Mouse (Mus musculus) intestine, embryonic 14.5 days (tissue): ENCODE measurements around the gene Zhx3. TPM values are rescaled to one million over a fixed set of nuclear protein-coding genes. Genes with fewer than 3 reads are reported as not detected.

Experiments used
- ATAC-seq: fragments of 200-750 bp; cut with Nextera tagmentation; replicated peaks from 2 replicates; pipeline ENCODE4 v1.8.0; 2017; ENCODE audit warnings: low read depth, moderate number of reproducible peaks, moderate TSS enrichment, moderate library complexity; ENCODE audit not compliant: low FRiP score, low TSS enrichment
- DNase-seq: peaks from one replicate; pipeline ENCODE4 v3.0.0-alpha.2; 2018; ENCODE audit warnings: low spot score
- H3K27ac ChIP-seq: fragments of 300-500 bp; sonication (generic); 2 replicates; pipeline ENCODE4 v1.5.1; 2014; ENCODE audit warnings: low read depth, mild to moderate bottlenecking, control low read depth
- H3K27me3 ChIP-seq: fragments of 300-500 bp; sonication (generic); replicated peaks from 2 replicates; pipeline ENCODE4 v1.6.1; 2014; ENCODE audit warnings: low read length, control low read depth; ENCODE audit not compliant: control insufficient read depth, insufficient read depth
- H3K36me3 ChIP-seq: fragments of 300-500 bp; sonication (generic); 2 replicates; pipeline ENCODE4 v1.6.1; 2014; ENCODE audit warnings: low read length, control low read depth; ENCODE audit not compliant: control insufficient read depth, insufficient read depth
- H3K4me1 ChIP-seq: fragments of 300-500 bp; sonication (generic); replicated peaks from 2 replicates; pipeline ENCODE4 v1.6.1; 2014; ENCODE audit warnings: low read length, control low read depth, mixed read lengths; ENCODE audit not compliant: control insufficient read depth, insufficient read depth
- H3K4me2 ChIP-seq: fragments of 300-500 bp; sonication (generic); 2 replicates; pipeline ENCODE4 v1.6.1; 2014; ENCODE audit warnings: low read length
- H3K4me3 ChIP-seq: fragments of 300-500 bp; sonication (generic); 2 replicates; pipeline ENCODE4 v1.5.1; 2014; ENCODE audit warnings: low read depth, low read length, control low read depth, mixed read lengths
- H3K9ac ChIP-seq: fragments of 300-500 bp; sonication (generic); 2 replicates; pipeline ENCODE4 v1.6.1; 2014; ENCODE audit warnings: mild to moderate bottlenecking, low read length
- H3K9me3 ChIP-seq: fragments of 300-500 bp; sonication (generic); 2 replicates; pipeline ENCODE4 v1.6.1; 2016; ENCODE audit warnings: low read length, control low read depth; ENCODE audit not compliant: control insufficient read depth
- WGBS: fragments of 180-500 bp; shearing (Covaris S2); extraction: QIAGEN DNeasy Blood & Tissue Kit; methylation state at CpG from one replicate; pipeline ENCODE4 v1.1.7; 2014; 5-methylcytosine and 5-hydroxymethylcytosine counted together
- polyA plus RNA-seq: library from polyadenylated mRNA; unstranded; fragments of >200 nt; fragmentation: Nextera tagmentation; extraction: Ambion mirVana; gene quantifications from 2 replicates; pipeline ENCODE4 v1.2.1, GENCODE M21; 2014

The Zhx3 gene
- polyA plus RNA-seq, 1 experiment from 2014 or later = 7.5 TPM

DNA sequence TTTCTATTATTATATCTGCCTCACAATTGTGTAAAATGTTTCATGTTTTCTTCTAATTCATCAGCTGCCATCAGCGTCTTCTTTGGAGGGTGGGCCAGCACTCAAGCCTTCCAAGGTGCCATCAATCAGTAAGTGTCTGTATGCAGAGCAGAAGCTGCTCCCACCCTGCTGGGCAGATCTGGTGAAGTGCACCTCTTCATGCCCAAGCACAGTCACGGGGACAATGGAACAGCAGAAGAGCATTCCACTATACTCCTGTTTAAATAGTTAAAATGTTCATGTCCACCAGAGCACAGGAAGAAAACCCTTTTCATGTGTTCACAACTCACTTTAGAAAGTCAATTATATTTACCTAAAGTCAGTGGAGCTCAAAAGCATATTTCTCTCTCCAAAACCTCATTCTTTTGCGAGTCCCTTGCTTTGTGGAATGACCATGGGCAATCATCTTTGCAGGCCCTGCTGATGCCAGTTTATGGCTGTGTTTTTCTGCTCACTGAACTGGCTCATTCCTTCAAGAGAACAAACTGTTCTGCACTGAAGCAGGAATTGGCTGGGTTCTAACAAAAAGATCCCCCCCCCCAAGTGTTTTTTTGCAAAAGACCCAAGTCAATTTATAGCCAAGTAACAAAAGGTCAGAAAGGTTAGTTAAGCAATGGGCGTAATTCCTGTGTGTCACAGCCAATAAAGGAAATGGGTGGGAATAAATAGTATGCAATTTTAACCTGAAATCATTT lies 67.8 kb downstream of the Zhx3 start:
- H3K4me2 ChIP-seq = no peak overlapping the region
- H3K4me1 ChIP-seq = no peaks in the 10 kb centered on the region
- H3K9ac ChIP-seq = no peak overlapping the region
- no peaks in the 10 kb centered on the region for H3K9me3 ChIP-seq
- H3K36me3 ChIP-seq = no peaks in the 10 kb centered on the region
- ATAC-seq (no peak), DNase-seq (no peak)
- WGBS = 37% methylated on average over 4 of the region's 4 CpGs
- H3K4me3 ChIP-seq = no peak overlapping the region
- no peak overlapping the region for H3K27ac ChIP-seq
- no peaks in the 10 kb centered on the region for H3K27me3 ChIP-seq

DNA sequence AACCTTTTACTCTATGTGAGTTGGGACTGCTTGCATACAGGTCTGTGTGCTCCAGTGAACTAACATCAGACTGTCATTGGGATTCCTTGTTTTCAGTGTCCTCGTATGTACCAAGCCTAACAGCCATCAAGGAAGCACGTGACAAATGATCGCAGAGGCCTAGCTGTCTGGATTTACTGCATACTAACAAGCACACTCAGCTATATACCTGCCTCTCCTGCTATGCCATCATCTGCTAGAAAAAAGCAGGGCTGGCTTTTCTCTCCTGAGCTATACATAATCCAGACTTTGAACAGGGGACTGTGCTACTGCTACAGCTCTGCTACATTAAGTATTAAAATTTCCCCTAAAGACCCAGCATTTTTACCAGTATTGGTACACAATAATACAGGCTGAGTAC lies 70.5 kb downstream of the Zhx3 start:
- WGBS = 59% methylated on average over 3 of the region's 3 CpGs
- no peaks in the 10 kb centered on the region for H3K4me1 ChIP-seq
- no peak overlapping the region for H3K4me3 ChIP-seq
- H3K36me3 ChIP-seq = no peaks in the 10 kb centered on the region
- no peak for DNase-seq
- H3K27ac ChIP-seq = no peak overlapping the region
- ATAC-seq = no peak
- no peaks in the 10 kb centered on the region for H3K27me3 ChIP-seq
- no peak overlapping the region for H3K9ac ChIP-seq
- no peaks in the 10 kb centered on the region for H3K9me3 ChIP-seq
- H3K4me2 ChIP-seq = no peak overlapping the region

DNA sequence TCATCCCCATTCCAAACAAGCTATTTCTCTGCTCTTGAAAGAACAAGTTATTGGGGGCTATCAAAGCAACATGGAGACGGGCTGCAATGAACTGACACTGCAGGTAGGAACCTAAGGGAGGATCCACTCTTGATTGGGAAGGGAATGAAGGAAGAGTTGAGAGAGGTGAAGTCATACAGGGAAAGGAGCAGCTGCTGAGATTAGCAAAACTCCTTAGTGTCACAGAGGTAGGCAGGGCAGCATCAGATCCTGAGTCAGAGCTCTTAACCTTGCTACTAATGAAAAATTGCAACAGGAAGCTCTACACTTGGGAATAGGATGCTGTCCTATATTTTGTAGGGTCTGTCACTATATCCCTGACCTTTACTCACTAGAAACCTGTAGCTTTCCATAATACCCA lies 71.8 kb downstream of the Zhx3 start:
- no peak overlapping the region for H3K27ac ChIP-seq
- ATAC-seq = no peak
- no peak overlapping the region for H3K9ac ChIP-seq
- no peaks in the 10 kb centered on the region for H3K36me3 ChIP-seq
- no peak for DNase-seq
- H3K4me3 ChIP-seq = no peak overlapping the region
- H3K9me3 ChIP-seq = no peaks in the 10 kb centered on the region
- H3K27me3 ChIP-seq = no peaks in the 10 kb centered on the region
- WGBS = 90% methylated on average over 1 of the region's 1 CpGs
- no peaks in the 10 kb centered on the region for H3K4me1 ChIP-seq
- H3K4me2 ChIP-seq = no peak overlapping the region

GRCm38 (mm10) chr2:160798206-160798605 lies 74.6 kb downstream of the Zhx3 start:
- no peak overlapping the region for H3K27ac ChIP-seq
- no peak overlapping the region for H3K4me3 ChIP-seq
- ATAC-seq = no peak
- no peaks in the 10 kb centered on the region for H3K36me3 ChIP-seq
- H3K9ac ChIP-seq = no peak overlapping the region
- H3K27me3 ChIP-seq = no peaks in the 10 kb centered on the region
- H3K4me2 ChIP-seq = no peak overlapping the region
- H3K4me1 ChIP-seq = no peaks in the 10 kb centered on the region
- DNase-seq = no peak
- WGBS = 78% methylated on average over 1 of the region's 1 CpGs
- no peaks in the 10 kb centered on the region for H3K9me3 ChIP-seq

DNA sequence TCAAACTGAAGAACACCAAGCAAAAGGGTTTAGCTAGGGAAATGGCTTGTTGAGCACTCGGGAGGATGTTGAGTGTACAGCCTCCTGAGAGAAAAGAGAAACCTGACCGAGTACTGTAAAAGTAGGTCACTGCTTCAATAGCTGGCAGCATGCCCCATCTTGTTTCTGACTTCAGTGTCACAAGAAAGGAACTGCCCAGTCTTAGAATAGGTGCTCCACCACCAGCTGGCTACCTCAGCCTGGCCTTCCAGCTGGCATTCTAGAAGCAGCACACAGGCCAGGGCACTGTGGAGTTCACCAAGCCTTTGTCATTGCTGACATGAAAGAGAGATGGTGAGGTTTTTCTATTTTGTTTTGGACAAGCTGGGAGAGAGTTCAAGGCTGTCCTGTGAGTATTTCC lies 75.8 kb downstream of the Zhx3 start:
- Histone ChIP-seq H3K9ac (no peak overlapping the region), H3K36me3 (no peaks in the 10 kb centered on the region), H3K4me1 (no peaks in the 10 kb centered on the region), H3K9me3 (no peaks in the 10 kb centered on the region), H3K27me3 (no peaks in the 10 kb centered on the region), H3K4me2 (no peak overlapping the region), H3K4me3 (no peak overlapping the region), H3K27ac (no peak overlapping the region)
- 63% methylated on average over 2 of the region's 2 CpGs for WGBS
- no peak for ATAC-seq
- DNase-seq = no peak

DNA sequence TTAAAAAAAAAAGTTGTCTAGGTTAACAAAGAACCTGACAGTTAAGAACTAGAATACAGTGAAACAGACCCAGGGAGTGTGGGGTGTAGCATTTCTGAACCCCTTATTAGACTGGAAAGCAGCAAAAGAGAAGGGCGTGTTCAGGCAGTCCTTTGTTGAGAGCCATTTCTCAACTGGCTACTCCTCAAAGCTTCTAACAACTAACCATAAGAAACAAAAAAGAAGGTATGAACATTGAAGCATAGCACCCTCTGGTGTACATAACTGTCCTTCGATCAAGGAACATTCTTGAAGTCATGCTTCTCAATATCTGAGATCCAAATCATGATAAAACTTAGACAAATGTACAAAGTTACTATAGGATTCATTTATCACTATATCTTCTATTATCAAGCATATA lies 79.7 kb downstream of the Zhx3 start:
- Histone ChIP-seq H3K4me2 (no peak overlapping the region), H3K9ac (no peak overlapping the region), H3K27me3 (no peaks in the 10 kb centered on the region), H3K4me3 (no peak overlapping the region), H3K36me3 (no peaks in the 10 kb centered on the region), H3K4me1 (no peaks in the 10 kb centered on the region), H3K27ac (no peak overlapping the region), H3K9me3 (no peaks in the 10 kb centered on the region)
- DNase-seq (no peak), ATAC-seq (no peak)
- WGBS = 84% methylated on average over 2 of the region's 2 CpGs

DNA sequence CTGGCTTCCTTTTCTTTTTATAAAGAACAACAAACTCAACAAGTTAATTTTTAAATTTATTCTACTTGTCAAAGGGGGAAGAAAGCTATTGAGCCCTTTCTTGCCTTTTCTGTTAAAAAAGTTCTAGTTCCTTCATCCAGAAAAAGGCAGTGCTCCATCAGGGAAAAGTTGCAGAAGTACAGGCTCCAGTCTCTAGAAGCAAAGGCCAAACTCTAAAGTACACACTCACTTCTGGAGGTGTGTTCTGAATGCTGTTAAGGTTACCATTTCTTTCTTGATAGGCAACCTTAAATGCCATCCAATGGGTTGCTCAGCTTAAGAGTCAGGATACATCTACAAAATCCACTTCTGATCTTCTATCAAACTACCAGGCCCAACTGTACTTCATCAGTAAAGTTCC lies 83.1 kb downstream of the Zhx3 start:
- H3K4me2 ChIP-seq = no peak overlapping the region
- no peaks in the 10 kb centered on the region for H3K36me3 ChIP-seq
- no peak for DNase-seq
- ATAC-seq = no peak
- H3K9me3 ChIP-seq = no peaks in the 10 kb centered on the region
- no peaks in the 10 kb centered on the region for H3K27me3 ChIP-seq
- H3K4me3 ChIP-seq = no peak overlapping the region
- no peak overlapping the region for H3K9ac ChIP-seq
- H3K4me1 ChIP-seq = no peaks in the 10 kb centered on the region
- no peak overlapping the region for H3K27ac ChIP-seq

DNA sequence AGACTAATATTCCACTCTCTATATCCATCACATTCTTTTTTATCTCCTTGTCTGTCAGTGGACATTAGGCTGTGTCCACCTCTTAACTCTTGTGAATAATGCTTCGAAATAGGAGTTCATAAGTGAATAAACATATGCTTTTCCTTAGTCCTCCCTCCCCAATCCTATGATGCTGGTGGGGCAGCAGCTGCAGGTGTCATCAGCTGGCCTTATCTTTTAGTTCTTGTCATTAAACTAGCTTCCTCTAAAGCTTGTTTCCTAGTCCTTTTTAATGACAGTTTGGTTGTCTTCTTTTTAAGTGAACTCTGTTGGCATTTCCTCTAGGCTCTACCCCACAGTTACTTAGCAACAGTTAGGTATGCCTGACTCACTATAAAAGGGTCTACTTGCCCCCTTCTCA lies 83.8 kb downstream of the Zhx3 start:
- H3K4me1 ChIP-seq = no peaks in the 10 kb centered on the region
- H3K9me3 ChIP-seq = no peaks in the 10 kb centered on the region
- no peak overlapping the region for H3K4me2 ChIP-seq
- no peaks in the 10 kb centered on the region for H3K27me3 ChIP-seq
- no peak overlapping the region for H3K4me3 ChIP-seq
- H3K36me3 ChIP-seq = no peaks in the 10 kb centered on the region
- ATAC-seq = no peak
- WGBS = 91% methylated on average over 1 of the region's 1 CpGs
- DNase-seq = no peak
- H3K9ac ChIP-seq = no peak overlapping the region
- no peak overlapping the region for H3K27ac ChIP-seq

- peaks cover 6% of the 10 kb centered on the region for H3K36me3 ChIP-seq
- no peaks in the 10 kb centered on the region for H3K27me3 ChIP-seq
- ATAC-seq = no peak
- no peak overlapping the region for H3K9ac ChIP-seq
- no peaks in the 10 kb centered on the region for H3K4me1 ChIP-seq
- no peak overlapping the region for H3K4me2 ChIP-seq
- no peak overlapping the region for H3K4me3 ChIP-seq
- no peak for DNase-seq
- WGBS = 78% methylated on average over 1 of the region's 1 CpGs
- no peaks in the 10 kb centered on the region for H3K9me3 ChIP-seq
- H3K27ac ChIP-seq = no peak overlapping the region
These were observed 86.5 kb downstream of the Zhx3 start for GRCm38 (mm10) chr2:160786333-160786732.
